Mouse (Mus musculus) heart, postnatal 0 days (tissue): Measurements from ENCODE around the gene Zfp978.
"Not testable (repeated sequence)": the region's sequence is repeated elsewhere in the genome, so short reads cannot be mapped to it uniquely, and the experiment has no call there.

ENCODE experiments used
- CTCF ChIP-seq: IDR thresholded peaks from 2 replicates; pipeline ENCODE4 v1.5.1; 2016; ENCODE audit warnings: antibody characterized with exemption, control low read depth, low read depth
- EP300 ChIP-seq: IDR thresholded peaks from 2 replicates; pipeline ENCODE4 v1.6.1; 2016; ENCODE audit warnings: antibody characterized with exemption, low read depth

- not testable (repeated sequence) for TF ChIP-seq EP300, CTCF
Measured at GRCm38 (mm10) chr4:147397201-147397600, 36.1 kb downstream of the Zfp978 start.
